Mouse (Mus musculus): Measurements from ENCODE around the gene Zfp575.

- TF ChIP-seq CTCF (IDR thresholded peaks at IDR 0.05; ENCODE audit: low read depth) (no peak), EP300 (IDR thresholded peaks at IDR 0.05; ENCODE audit: low read depth) (no peak)
Observed at GRCm38 (mm10) chr7:24608017-24608416, 20.6 kb upstream of the Zfp575 start.

All from liver, embryonic 14.5 days (tissue).